22 mouse cellular contexts compared by ENCODE assay signal in genomic region chr16:93860686-93861085, GRCm38 (mm10). TPM values are rescaled to one million over a fixed set of nuclear protein-coding genes. Genes with fewer than 3 reads are reported as not detected.
DNase-seq lines count a peak whose midpoint lies in the region; ATAC-seq and TF ChIP-seq lines count a peak whose summit lies in the region.
"Had no signal": no experiment of that assay in that cellular context is flagged by ENCODE, and none has a peak within 500 bp of the region (broad histone marks: within the 10 kb centered on the region; RNA-seq: fewer than 3 reads in every experiment).

No protein-coding gene starts in this region.

- no peak for TF ChIP-seq CTCF in lung, adult 2 months (IDR thresholded peaks at IDR 0.05; ENCODE audit: insufficient read depth, low read length)

- H3K4me2 ChIP-seq in heart, embryonic 12.5 days = no peak overlapping the region
- H3K4me2 ChIP-seq: embryonic facial prominence, embryonic 13.5 days; heart, embryonic 11.5 days; hindbrain, embryonic 13.5 days; lung, embryonic 14.5 days; neural tube, embryonic 13.5 days had no signal

- DNase-seq in heart, adult 18-20 months = peak; percentile 21 to 24
- DNase-seq in heart, adult 9 months (ENCODE audit: low spot score in 2 of 2) = no peak
- peak; percentile 33 to 78 for DNase-seq in lung, adult 18-20 months
- DNase-seq in lung, adult 2 months = no peak
- peak; percentile 49 to 64 for DNase-seq in kidney, postnatal 25 days
- no peak for DNase-seq in gastrocnemius, postnatal 10 days
- no peak for DNase-seq in forebrain, embryonic 10.5 days (ENCODE audit: extremely low spot score, low spot score)
- DNase-seq: cerebellum, adult 11 months; cerebellum, postnatal 10 days; heart, postnatal 14 days; layer of hippocampus, postnatal 36 days; lung, embryonic 14.5 days; midbrain, embryonic 14.5 days; spleen, adult 18-20 months had no signal

- no peak overlapping the region for H3K9ac ChIP-seq in heart, embryonic 12.5 days
- H3K9ac ChIP-seq: embryonic facial prominence, embryonic 13.5 days; hindbrain, embryonic 13.5 days; lung, embryonic 14.5 days; neural tube, embryonic 13.5 days had no signal

- peaks cover 92% of the 10 kb centered on the region for H3K36me3 ChIP-seq in forebrain, embryonic 10.5 days (replicated peaks)
- peaks cover 76% of the 10 kb centered on the region for H3K36me3 ChIP-seq in heart, embryonic 12.5 days

- H3K27me3 ChIP-seq in forebrain, embryonic 10.5 days (ENCODE audit: poor library complexity, severe bottlenecking) = no peaks in the 10 kb centered on the region
- H3K27me3 ChIP-seq in heart, embryonic 12.5 days (replicated peaks) = no peaks in the 10 kb centered on the region
- H3K27me3 ChIP-seq: embryonic facial prominence, embryonic 13.5 days; hindbrain, embryonic 13.5 days; neural tube, embryonic 13.5 days had no signal

- no peaks in the 10 kb centered on the region for H3K9me3 ChIP-seq in forebrain, embryonic 10.5 days
- no peaks in the 10 kb centered on the region for H3K9me3 ChIP-seq in heart, embryonic 12.5 days (replicated peaks)
- H3K9me3 ChIP-seq: embryonic facial prominence, embryonic 13.5 days; hindbrain, embryonic 13.5 days; neural tube, embryonic 13.5 days had no signal

- no peak for TF ChIP-seq POLR2A in lung, adult 2 months (IDR thresholded peaks at IDR 0.05; ENCODE audit: borderline replicate concordance, extremely low read depth, low read depth, low read length)

- H3K4me1 ChIP-seq in lung, adult 2 months (ENCODE audit: control insufficient read depth, insufficient read depth, low read length) = no peaks in the 10 kb centered on the region
- H3K4me1 ChIP-seq in forebrain, embryonic 10.5 days = no peaks in the 10 kb centered on the region
- no peaks in the 10 kb centered on the region for H3K4me1 ChIP-seq in heart, embryonic 12.5 days (replicated peaks)
- H3K4me1 ChIP-seq: embryonic facial prominence, embryonic 13.5 days; hindbrain, embryonic 13.5 days; neural tube, embryonic 13.5 days had no signal

- H3K27ac ChIP-seq in forebrain, embryonic 10.5 days = no peak overlapping the region
- H3K27ac ChIP-seq in heart, embryonic 12.5 days (ENCODE audit: poor library complexity, severe bottlenecking) = no peak overlapping the region
- H3K27ac ChIP-seq: embryonic facial prominence, embryonic 13.5 days; hindbrain, embryonic 13.5 days; neural tube, embryonic 13.5 days had no signal

- H3K4me3 ChIP-seq in lung, adult 2 months (replicated peaks; ENCODE audit: extremely low read depth, low read depth, low read length) = no peak overlapping the region
- no peak overlapping the region for H3K4me3 ChIP-seq in forebrain, embryonic 10.5 days
- H3K4me3 ChIP-seq in heart, embryonic 12.5 days = no peak overlapping the region
- H3K4me3 ChIP-seq: embryonic facial prominence, embryonic 13.5 days; hindbrain, embryonic 13.5 days; neural tube, embryonic 13.5 days had no signal

- ATAC-seq in heart, embryonic 12.5 days (ENCODE audit: insufficient number of reproducible peaks, low FRiP score) = no peak
- ATAC-seq: activated CD4-positive, CD25-positive, alpha-beta regulatory T cell, adult 4 months; CD4-positive, CD25-positive, alpha-beta regulatory T cell, adult 4 months; forebrain, embryonic 16.5 days had no signal

RNA-seq across cellular contexts. Expression of gene Chaf1b, which starts 23.0 kb away (rescaled TPM):
- total RNA-seq in heart, adult 18-20 months (2021) = under 1 TPM; 0.40 to 0.57 TPM
- 1.8 and 3.2 TPM in 2 replicates for polyA plus RNA-seq in lung, adult 2 months (2012; rRNA removed)
- 1 to 10 TPM; 4.6 to 6.8 TPM for total RNA-seq in gastrocnemius, postnatal 10 days (2021)
- 154 and 157 TPM in 2 replicates for polyA plus RNA-seq in forebrain, embryonic 10.5 days (2016; fragmentation: Nextera tagmentation; extraction: Ambion mirVana)
- 49.0 and 56.3 TPM in 2 replicates for polyA plus RNA-seq in heart, embryonic 12.5 days (2016; fragmentation: Nextera tagmentation; extraction: Ambion mirVana)

RNA-seq across cellular contexts. Expression of gene Morc3, which starts 28.8 kb away (rescaled TPM):
- total RNA-seq in heart, adult 18-20 months (2021) = 10 to 100 TPM; 13.2 to 20.1 TPM
- 6.1 and 10.7 TPM in 2 replicates for polyA plus RNA-seq in lung, adult 2 months (2012; rRNA removed)
- total RNA-seq in gastrocnemius, postnatal 10 days (2021) = 10 to 100 TPM; 24.5 to 32.8 TPM
- polyA plus RNA-seq in forebrain, embryonic 10.5 days (2016; fragmentation: Nextera tagmentation; extraction: Ambion mirVana) = 28.4 and 32.4 TPM in 2 replicates
- polyA plus RNA-seq in heart, embryonic 12.5 days (2016; fragmentation: Nextera tagmentation; extraction: Ambion mirVana) = 32.1 and 35.0 TPM in 2 replicates

Comparison
In these comparisons a context has a peak if more than half of its experiments do, and no peak if none do; other contexts are left out.
1. DNase-seq: peak in heart, adult 18-20 months (2 of 2), lung, adult 18-20 months (2 of 2) and kidney, postnatal 25 days (2 of 2); none in heart, adult 9 months (0 of 2), lung, adult 2 months (single experiment), gastrocnemius, postnatal 10 days (single experiment) and forebrain, embryonic 10.5 days (single experiment).
2. RNA of gene Chaf1b, which starts 23.0 kb away (polyA plus RNA-seq): 154 to 157 TPM in forebrain, embryonic 10.5 days and 49.0 to 56.3 TPM in heart, embryonic 12.5 days; 1.8 to 3.2 TPM in lung, adult 2 months; every median in the first group is over 10 times any median in the second.